Mouse (Mus musculus): ENCODE results near the gene Tiam1.

GRCm38 (mm10) chr16:89975441-89975840, 168.1 kb downstream of the Tiam1 start:
- TF ChIP-seq CTCF (IDR thresholded peaks at IDR 0.05): no peak
- no peak for TF ChIP-seq EP300 (IDR thresholded peaks at IDR 0.05)
